Mouse (Mus musculus) liver, embryonic 13.5 days (tissue): Measurements from ENCODE around the gene Mrpl21. TPM values are rescaled to one million over a fixed set of nuclear protein-coding genes. Genes with fewer than 3 reads are reported as not detected.

ENCODE experiments used
- ATAC-seq: fragments of 200-750 bp; cut with Nextera tagmentation; 2 replicates; pipeline ENCODE4 v1.8.0; 2017; ENCODE audit warnings: low read depth, mild to moderate bottlenecking, moderate number of reproducible peaks, moderate library complexity
- DNase-seq: peaks from one replicate; pipeline ENCODE4 v3.0.0; 2022
- H3K27ac ChIP-seq: fragments of 300-500 bp; sonication (generic); 2 replicates; pipeline ENCODE4 v1.5.1; 2015; ENCODE audit warnings: moderate library complexity, mild to moderate bottlenecking, inconsistent platforms
- H3K27me3 ChIP-seq: fragments of 300-500 bp; sonication (generic); 2 replicates; pipeline ENCODE4 v1.6.1; 2015; ENCODE audit warnings: mild to moderate bottlenecking, inconsistent platforms
- H3K36me3 ChIP-seq: fragments of 300-500 bp; sonication (generic); 2 replicates; pipeline ENCODE4 v1.6.1; 2015; ENCODE audit warnings: mild to moderate bottlenecking, inconsistent platforms
- H3K4me1 ChIP-seq: fragments of 300-500 bp; sonication (generic); replicated peaks from 2 replicates; pipeline ENCODE4 v1.6.1; 2015; ENCODE audit warnings: inconsistent platforms
- H3K4me2 ChIP-seq: fragments of 300-500 bp; sonication (generic); 2 replicates; pipeline ENCODE4 v1.6.1; 2015; ENCODE audit warnings: inconsistent platforms, mild to moderate bottlenecking, moderate library complexity
- H3K4me3 ChIP-seq: fragments of 300-500 bp; sonication (generic); replicated peaks from 2 replicates; pipeline ENCODE4 v1.5.1; 2015; ENCODE audit warnings: mild to moderate bottlenecking, inconsistent platforms
- H3K9ac ChIP-seq: fragments of 300-500 bp; sonication (generic); 2 replicates; pipeline ENCODE4 v1.6.1; 2015; ENCODE audit warnings: mild to moderate bottlenecking, inconsistent platforms
- H3K9me3 ChIP-seq: fragments of 300-500 bp; sonication (generic); replicated peaks from 2 replicates; pipeline ENCODE4 v1.6.1; 2016; ENCODE audit warnings: inconsistent platforms
- WGBS: fragments of 180-500 bp; shearing (Covaris S2); methylation state at CpG from one replicate; pipeline ENCODE4 v1.1.7; 2015; ENCODE audit not compliant: insufficient replicate concordance; 5-methylcytosine and 5-hydroxymethylcytosine counted together
- polyA plus RNA-seq: library from polyadenylated mRNA; unstranded; fragments of >200 nt; fragmentation: Nextera tagmentation; extraction: Ambion mirVana; gene quantifications from 2 replicates; pipeline ENCODE4 v1.2.1, GENCODE M21; 2015

The Mrpl21 gene
- polyA plus RNA-seq, 1 experiment from 2014 or later = 85.4 TPM

GRCm38 (mm10) chr19:3304017-3304416 lies 21.3 kb downstream of the Mrpl21 start:
- H3K4me1 ChIP-seq = peaks cover 3% of the 10 kb centered on the region; the same call in 1 of the 2 replicates
- 0 out of 2 replicates have a peak, but pooled peaks cover 10% of the 10 kb centered on the region for H3K27me3 ChIP-seq
- H3K36me3 ChIP-seq = no peaks in the 10 kb centered on the region
- H3K4me3 ChIP-seq = no peak overlapping the region
- WGBS = 36% methylated on average over 4 of the region's 4 CpGs
- no peaks in the 10 kb centered on the region for H3K9me3 ChIP-seq
- no peak overlapping the region for H3K27ac ChIP-seq
- ATAC-seq = no peak
- DNase-seq = no peak
- H3K4me2 ChIP-seq = no peak overlapping the region
- H3K9ac ChIP-seq = no peak overlapping the region

GRCm38 (mm10) chr19:3307175-3307949 lies 24.7 kb downstream of the Mrpl21 start:
- Histone ChIP-seq H3K36me3 (no peaks in the 10 kb centered on the region), H3K4me3 (no peak overlapping the region), H3K9me3 (no peaks in the 10 kb centered on the region), H3K27me3 (0 out of 2 replicates have a peak, but pooled peaks cover 10% of the 10 kb centered on the region), H3K4me2 (no peak overlapping the region), H3K4me1 (peaks cover 3% of the 10 kb centered on the region; the same call in 1 of the 2 replicates), H3K27ac (no peak overlapping the region), H3K9ac (no peak overlapping the region)
- ATAC-seq (no peak), DNase-seq (no peak)
- 54% methylated on average over 16 of the region's 16 CpGs for WGBS

- WGBS = 76% methylated on average over 2 of the region's 2 CpGs
- ATAC-seq (no peak), DNase-seq (no peak)
- Histone ChIP-seq H3K9me3 (no peaks in the 10 kb centered on the region), H3K27ac (no peak overlapping the region), H3K9ac (no peak overlapping the region), H3K4me3 (no peak overlapping the region), H3K36me3 (no peaks in the 10 kb centered on the region), H3K4me1 (peaks cover 42% of the 10 kb centered on the region), H3K4me2 (no peak overlapping the region), H3K27me3 (no peaks in the 10 kb centered on the region)
Observed at GRCm38 (mm10) chr19:3319341-3319740, 36.6 kb downstream of the Mrpl21 start.

GRCm38 (mm10) chr19:3320086-3320485 lies 37.4 kb downstream of the Mrpl21 start:
- peaks cover 49% of the 10 kb centered on the region for H3K4me1 ChIP-seq
- H3K27ac ChIP-seq = no peak overlapping the region
- H3K9me3 ChIP-seq = no peaks in the 10 kb centered on the region
- no peaks in the 10 kb centered on the region for H3K27me3 ChIP-seq
- DNase-seq (no peak), ATAC-seq (no peak)
- H3K4me3 ChIP-seq = no peak overlapping the region
- no peak overlapping the region for H3K9ac ChIP-seq
- H3K36me3 ChIP-seq = no peaks in the 10 kb centered on the region
- 56% methylated on average over 7 of the region's 7 CpGs for WGBS
- no peak overlapping the region for H3K4me2 ChIP-seq

GRCm38 (mm10) chr19:3320801-3321200 lies 38.1 kb downstream of the Mrpl21 start:
- peaks cover 54% of the 10 kb centered on the region for H3K4me1 ChIP-seq
- no peak overlapping the region for H3K9ac ChIP-seq
- H3K27me3 ChIP-seq = no peaks in the 10 kb centered on the region
- no peak overlapping the region for H3K27ac ChIP-seq
- no peak for DNase-seq
- no peak for ATAC-seq
- H3K9me3 ChIP-seq = no peaks in the 10 kb centered on the region
- 64% methylated on average over 3 of the region's 3 CpGs for WGBS
- no peak overlapping the region for H3K4me2 ChIP-seq
- no peaks in the 10 kb centered on the region for H3K36me3 ChIP-seq
- H3K4me3 ChIP-seq = no peak overlapping the region

- no peaks in the 10 kb centered on the region for H3K27me3 ChIP-seq
- no peaks in the 10 kb centered on the region for H3K9me3 ChIP-seq
- peak; percentile 29 for DNase-seq
- peak overlapping the region; percentile 64; the same call in 1 of the 2 replicates for H3K9ac ChIP-seq
- H3K4me3 ChIP-seq = peak overlapping the region; percentile 70
- H3K4me2 ChIP-seq = peak overlapping the region; percentile 99
- WGBS = 14% methylated on average over 11 of the region's 11 CpGs
- no peaks in the 10 kb centered on the region for H3K36me3 ChIP-seq
- no peak overlapping the region for H3K27ac ChIP-seq
- ATAC-seq = no peak
- H3K4me1 ChIP-seq = peaks cover 63% of the 10 kb centered on the region
Observed at GRCm38 (mm10) chr19:3321617-3322016, 38.9 kb downstream of the Mrpl21 start.

GRCm38 (mm10) chr19:3322261-3322969 lies 39.7 kb downstream of the Mrpl21 start, which contains the start of gene Cpt1a:
Cpt1a (plus strand) TSS chr19:3322334.
- ATAC-seq (peak; percentile 21; the same call in 1 of the 2 replicates), DNase-seq (peak; percentile 58)
- peaks cover 66% of the 10 kb centered on the region for H3K4me1 ChIP-seq
- H3K36me3 ChIP-seq = no peaks in the 10 kb centered on the region
- peak within 1 kb of the TSS; percentile 78 for H3K9ac ChIP-seq
- peak within 1 kb of the TSS; percentile 60; the same call in 1 of the 2 replicates for H3K27ac ChIP-seq
- peak within 1 kb of the TSS; percentile 70 for H3K4me3 ChIP-seq
- no peaks in the 10 kb centered on the region for H3K27me3 ChIP-seq
- no peaks in the 10 kb centered on the region for H3K9me3 ChIP-seq
- peak within 1 kb of the TSS; percentile 99 for H3K4me2 ChIP-seq
- WGBS = 1% methylated on average over 26 of the region's 26 CpGs

GRCm38 (mm10) chr19:3323201-3323621 lies 40.5 kb downstream of the Mrpl21 start:
- Histone ChIP-seq H3K4me2 (peak overlapping the region; percentile 99), H3K9ac (peak overlapping the region; percentile 78), H3K4me3 (peak overlapping the region; percentile 70), H3K9me3 (no peaks in the 10 kb centered on the region), H3K36me3 (no peaks in the 10 kb centered on the region), H3K27ac (peak overlapping the region; percentile 90), H3K27me3 (no peaks in the 10 kb centered on the region), H3K4me1 (peaks cover 71% of the 10 kb centered on the region)
- under 1% methylated on average over 47 of the region's 47 CpGs for WGBS
- peak; percentile 89 for ATAC-seq
- peak; percentile 88 for DNase-seq

- under 1% methylated on average over 34 of the region's 34 CpGs for WGBS
- Histone ChIP-seq H3K36me3 (no peaks in the 10 kb centered on the region), H3K9ac (peak overlapping the region; percentile 78), H3K4me1 (peaks cover 77% of the 10 kb centered on the region), H3K27me3 (no peaks in the 10 kb centered on the region), H3K27ac (peak overlapping the region; percentile 90), H3K9me3 (no peaks in the 10 kb centered on the region), H3K4me3 (peak overlapping the region; percentile 70), H3K4me2 (peak overlapping the region; percentile 99)
- peak; percentile 53 for DNase-seq
- peak; percentile 3; the same call in 1 of the 2 replicates for ATAC-seq
Observed at GRCm38 (mm10) chr19:3323753-3324270, 41.1 kb downstream of the Mrpl21 start.

GRCm38 (mm10) chr19:3324271-3324811 lies 41.6 kb downstream of the Mrpl21 start:
- H3K4me1 ChIP-seq = peaks cover 82% of the 10 kb centered on the region

More at GRCm38 (mm10) chr19:3324271-3324811, 41.6 kb downstream of the Mrpl21 start:
- DNase-seq (peak; percentile 23), ATAC-seq (no peak)
- H3K27me3 ChIP-seq = no peaks in the 10 kb centered on the region
- peak overlapping the region; percentile 90 for H3K27ac ChIP-seq
- H3K4me2 ChIP-seq = peak overlapping the region; percentile 99
- 2% methylated on average over 17 of the region's 17 CpGs for WGBS
- peak overlapping the region; percentile 78 for H3K9ac ChIP-seq
- H3K36me3 ChIP-seq = no peaks in the 10 kb centered on the region
- peak overlapping the region; percentile 70 for H3K4me3 ChIP-seq
- H3K9me3 ChIP-seq = no peaks in the 10 kb centered on the region
